ENCODE assay signal across 8 mouse cellular contexts in the genomic region with DNA sequence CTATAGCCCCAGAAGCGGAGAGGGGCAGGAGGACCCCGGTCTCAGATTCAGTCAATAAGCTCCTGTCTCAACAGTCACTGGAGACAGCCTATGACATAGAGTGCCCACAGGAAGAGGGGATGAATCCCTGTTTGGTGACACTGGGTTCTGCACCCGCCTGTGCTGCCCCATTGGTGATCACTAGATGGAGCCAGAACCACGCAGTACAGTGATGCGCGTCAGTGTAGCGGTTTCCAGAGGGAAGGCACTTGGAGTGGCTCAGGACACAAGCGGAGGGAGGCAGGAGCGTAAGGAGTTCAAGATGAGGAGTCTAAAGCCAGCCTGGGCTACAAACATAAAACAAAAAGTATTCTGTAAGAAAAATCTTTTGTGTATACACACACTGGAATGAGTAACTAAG. TPM values are rescaled to one million over a fixed set of nuclear protein-coding genes. Genes with fewer than 3 reads are reported as not detected.
DNase-seq lines count a peak whose midpoint lies in the region; ATAC-seq lines count a peak whose summit lies in the region.

No protein-coding gene starts in this region.

- H3K4me1 ChIP-seq in intestine, embryonic 15.5 days (replicated peaks), result peaks cover 21% of the 10 kb centered on the region

- intact Hi-C loops in gastrocnemius, postnatal 36 days (cut with DNase I), result loop anchor here (2.0 to 5.0 kb wide), 3 partner anchors 50 to 359 kb away; no protein-coding TSS in a partner anchor
- intact Hi-C loops in left cerebral cortex, postnatal 14 days (cut with DNase I), result loop anchor here (2.0 to 10.0 kb wide), 4 partner anchors 50 to 356 kb away; no protein-coding TSS in a partner anchor

- 12% methylated on average over 9 of the region's 9 CpGs for WGBS in intestine, embryonic 15.5 days

- H3K36me3 ChIP-seq in intestine, embryonic 15.5 days, result no peaks in the 10 kb centered on the region

- peak; percentile 76 for ATAC-seq in intestine, embryonic 15.5 days
- peak; percentile 85 for ATAC-seq in megakaryocyte progenitor cell, adult 5-6 weeks (replicated peaks; ENCODE audit: poor library complexity)

- H3K27ac ChIP-seq in intestine, embryonic 15.5 days, result no peak overlapping the region

- H3K4me2 ChIP-seq in intestine, embryonic 15.5 days (replicated peaks), result no peak overlapping the region

- peak; percentile 86 to 95 for DNase-seq in adrenal gland, adult (ENCODE audit: inconsistent age in 2 of 2, low spot score in 1 of 2)
- DNase-seq in embryo, embryonic 11 days, result peak; percentile 86
- DNase-seq in gastrocnemius, postnatal 36 days, result peak; percentile 67 to 69
- peak; percentile 84 to 85 for DNase-seq in left cerebral cortex, postnatal 14 days (ENCODE audit: low spot score in 2 of 2)
- peak; percentile 86 to 92 for DNase-seq in right cerebral cortex, adult 2 months (ENCODE audit: low spot score in 2 of 2)
- DNase-seq in urinary bladder, postnatal 36 days (ENCODE audit: low spot score in 2 of 2), result peak; percentile 71 to 75

- no peak overlapping the region for H3K4me3 ChIP-seq in intestine, embryonic 15.5 days (replicated peaks)

- no peaks in the 10 kb centered on the region for H3K9me3 ChIP-seq in intestine, embryonic 15.5 days

- H3K27me3 ChIP-seq in intestine, embryonic 15.5 days (replicated peaks), result no peaks in the 10 kb centered on the region; the same call in 1 of the 2 replicates

- H3K9ac ChIP-seq in intestine, embryonic 15.5 days, result no peak overlapping the region

RNA-seq across cellular contexts. Expression of a gene that starts 22.3 kb away (rescaled TPM):
- total RNA-seq in gastrocnemius, postnatal 36 days (2021), result 1 to 10 TPM; 1.8 to 2.5 TPM
- 3.1 and 4.4 TPM in 2 replicates for polyA plus RNA-seq in intestine, embryonic 15.5 days (2015; fragmentation: Nextera tagmentation; extraction: Ambion mirVana)
- 1 to 10 TPM; 2.1 to 2.4 TPM for total RNA-seq in left cerebral cortex, postnatal 14 days (2021)
- 6.4 and 8.8 TPM in 2 replicates for total RNA-seq in megakaryocyte progenitor cell, adult 5-6 weeks (2015)
- total RNA-seq in megakaryocyte progenitor cell, adult 5-6 weeks (2017), result 4.8 and 5.0 TPM in 2 replicates

RNA-seq across cellular contexts. Expression of a gene that starts 38.5 kb away (rescaled TPM):
- under 1 TPM in 1 of 2 experiments, not detected in 1; 0.12 TPM for total RNA-seq in gastrocnemius, postnatal 36 days (2021)
- polyA plus RNA-seq in intestine, embryonic 15.5 days (2015; fragmentation: Nextera tagmentation; extraction: Ambion mirVana), result 1.2 and 1.6 TPM in 2 replicates
- total RNA-seq in left cerebral cortex, postnatal 14 days (2021), result under 1 TPM; 0.51 to 0.94 TPM
- 2.0 and 3.2 TPM in 2 replicates for total RNA-seq in megakaryocyte progenitor cell, adult 5-6 weeks (2015)
- total RNA-seq in megakaryocyte progenitor cell, adult 5-6 weeks (2017), result 0.92 and 1.6 TPM in 2 replicates

RNA-seq across cellular contexts. Expression of a gene that starts 44.0 kb away (rescaled TPM):
- total RNA-seq in gastrocnemius, postnatal 36 days (2021), result 10 to 100 TPM; 13.4 to 16.1 TPM
- 38.7 and 42.8 TPM in 2 replicates for polyA plus RNA-seq in intestine, embryonic 15.5 days (2015; fragmentation: Nextera tagmentation; extraction: Ambion mirVana)
- total RNA-seq in left cerebral cortex, postnatal 14 days (2021), result 10 to 100 TPM; 66.2 to 75.0 TPM
- total RNA-seq in megakaryocyte progenitor cell, adult 5-6 weeks (2015), result 11.2 and 11.7 TPM in 2 replicates
- 19.2 and 20.4 TPM in 2 replicates for total RNA-seq in megakaryocyte progenitor cell, adult 5-6 weeks (2017)

RNA-seq across cellular contexts. Expression of a gene that starts 51.2 kb away (rescaled TPM):
- 1 to 10 TPM; 4.1 to 5.0 TPM for total RNA-seq in gastrocnemius, postnatal 36 days (2021)
- 9.9 and 10.7 TPM in 2 replicates for polyA plus RNA-seq in intestine, embryonic 15.5 days (2015; fragmentation: Nextera tagmentation; extraction: Ambion mirVana)
- total RNA-seq in left cerebral cortex, postnatal 14 days (2021), result 1 to 10 TPM; 2.6 to 4.5 TPM
- total RNA-seq in megakaryocyte progenitor cell, adult 5-6 weeks (2015), result not detected in 2 replicates
- total RNA-seq in megakaryocyte progenitor cell, adult 5-6 weeks (2017), result not detected in 2 replicates
